Mouse (Mus musculus) megakaryocyte, embryonic 14.5 days (primary cell): ENCODE measurements around the gene Crtc1. TPM values are rescaled to one million over a fixed set of nuclear protein-coding genes. Genes with fewer than 3 reads are reported as not detected.

ENCODE experiments used
- H3K27me3 ChIP-seq: replicated peaks from 2 replicates; pipeline ENCODE3; 2012; ENCODE audit warnings: inconsistent platforms
- H3K36me3 ChIP-seq: replicated peaks from 2 replicates; pipeline ENCODE3; 2012; ENCODE audit warnings: low read length, inconsistent platforms, mixed read lengths
- H3K4me1 ChIP-seq: 2 replicates; pipeline ENCODE4 v1.6.1; 2012; ENCODE audit warnings: inconsistent platforms
- H3K4me3 ChIP-seq: replicated peaks from 2 replicates; pipeline ENCODE3; 2012; ENCODE audit warnings: moderate library complexity, mild to moderate bottlenecking, inconsistent platforms
- H3K9me3 ChIP-seq: 2 replicates; pipeline ENCODE4 v1.6.1; 2012; ENCODE audit warnings: inconsistent platforms
- FLI1 ChIP-seq: IDR thresholded peaks from 2 replicates; pipeline ENCODE4 v1.6.1; 2012; ENCODE audit warnings: low read length, inconsistent platforms, mixed read lengths
- GATA1 ChIP-seq: IDR thresholded peaks from 3 replicates; pipeline ENCODE4 v1.6.1; 2012; ENCODE audit warnings: mixed read lengths, low read length, inconsistent platforms, borderline replicate concordance
- polyA plus RNA-seq: library from polyadenylated mRNA; stranded (reverse); fragments of >175 nt; gene quantifications from 2 replicates; pipeline ENCODE4 v1.2.3, GENCODE M21; 2012; ENCODE audit warnings: low replicate concordance; ENCODE audit not compliant: insufficient read depth

Gene Crtc1
- polyA plus RNA-seq, 1 experiment: 17.9 TPM

DNA sequence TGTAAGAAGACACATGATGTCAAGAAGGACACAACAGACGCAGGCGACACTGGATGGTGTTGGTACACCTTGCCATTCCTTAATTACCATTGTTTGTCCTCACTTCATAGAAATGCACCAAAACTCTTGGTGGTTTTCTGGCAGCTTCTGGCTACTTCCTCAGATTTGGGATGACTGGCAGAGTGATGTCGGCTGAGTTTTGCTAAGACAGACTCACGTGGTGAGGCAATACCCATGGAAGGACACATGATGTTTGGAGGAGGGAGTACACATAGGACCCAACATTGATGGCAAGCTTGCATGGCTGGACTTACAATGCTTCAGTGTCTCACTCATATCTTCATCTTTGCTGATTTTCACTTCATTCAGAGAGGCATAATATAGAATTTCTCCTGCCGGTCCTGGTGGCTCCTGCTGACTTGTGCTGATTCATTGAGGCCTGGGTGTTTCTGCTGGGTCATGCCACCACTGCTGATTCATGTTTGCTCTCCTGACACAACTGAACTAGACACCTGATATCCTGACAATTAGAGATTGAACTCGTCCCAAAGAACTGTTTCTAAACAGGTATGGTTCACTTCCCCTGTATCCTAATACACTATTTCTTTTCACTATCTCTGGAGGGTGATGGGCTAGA lies 25.0 kb downstream of the Crtc1 start:
- TF ChIP-seq FLI1 (no peak), GATA1 (no peak)
- H3K4me3 ChIP-seq: peak overlapping the region; percentile 85
- no peaks in the 10 kb centered on the region for H3K27me3 ChIP-seq
- peaks cover 51% of the 10 kb centered on the region for H3K36me3 ChIP-seq
- H3K4me1 ChIP-seq: peaks cover 89% of the 10 kb centered on the region
- no peaks in the 10 kb centered on the region for H3K9me3 ChIP-seq

GRCm38 (mm10) chr8:70410281-70410680 lies 29.1 kb downstream of the Crtc1 start:
- no peaks in the 10 kb centered on the region for H3K9me3 ChIP-seq
- H3K4me3 ChIP-seq: no peak overlapping the region
- H3K27me3 ChIP-seq: no peaks in the 10 kb centered on the region
- TF ChIP-seq FLI1 (no peak), GATA1 (no peak)
- peaks cover 71% of the 10 kb centered on the region for H3K36me3 ChIP-seq
- H3K4me1 ChIP-seq: peaks cover 75% of the 10 kb centered on the region

- Histone ChIP-seq H3K9me3 (peaks cover 2% of the 10 kb centered on the region), H3K27me3 (no peaks in the 10 kb centered on the region), H3K4me1 (peaks cover 73% of the 10 kb centered on the region), H3K36me3 (peaks cover 78% of the 10 kb centered on the region), H3K4me3 (no peak overlapping the region)
- TF ChIP-seq FLI1 (no peak), GATA1 (no peak)
These were observed 29.9 kb downstream of the Crtc1 start for GRCm38 (mm10) chr8:70409455-70409871.

- no peak for TF ChIP-seq GATA1
- TF ChIP-seq FLI1: no peak
- no peak overlapping the region for H3K4me3 ChIP-seq
- H3K36me3 ChIP-seq: peaks cover 80% of the 10 kb centered on the region
- H3K27me3 ChIP-seq: no peaks in the 10 kb centered on the region
- peaks cover 6% of the 10 kb centered on the region for H3K9me3 ChIP-seq
- H3K4me1 ChIP-seq: peaks cover 68% of the 10 kb centered on the region
These were observed 30.4 kb downstream of the Crtc1 start for GRCm38 (mm10) chr8:70409019-70409418.

- Histone ChIP-seq H3K36me3 (peaks cover 83% of the 10 kb centered on the region), H3K27me3 (no peaks in the 10 kb centered on the region), H3K4me3 (no peak overlapping the region), H3K4me1 (peaks cover 61% of the 10 kb centered on the region), H3K9me3 (peaks cover 6% of the 10 kb centered on the region)
- TF ChIP-seq GATA1 (no peak), FLI1 (no peak)
These were observed 31.1 kb downstream of the Crtc1 start for GRCm38 (mm10) chr8:70408301-70408700.

- Histone ChIP-seq H3K36me3 (peaks cover 84% of the 10 kb centered on the region), H3K27me3 (no peaks in the 10 kb centered on the region), H3K4me1 (peaks cover 44% of the 10 kb centered on the region), H3K4me3 (no peak overlapping the region), H3K9me3 (peaks cover 6% of the 10 kb centered on the region)
- no peak for TF ChIP-seq FLI1
- TF ChIP-seq GATA1: no peak
These were observed 32.8 kb downstream of the Crtc1 start for GRCm38 (mm10) chr8:70406427-70407069.

- peaks cover 82% of the 10 kb centered on the region for H3K36me3 ChIP-seq
- no peak for TF ChIP-seq FLI1
- TF ChIP-seq GATA1: no peak
- H3K4me1 ChIP-seq: peaks cover 35% of the 10 kb centered on the region
- H3K9me3 ChIP-seq: peaks cover 6% of the 10 kb centered on the region
- H3K27me3 ChIP-seq: no peaks in the 10 kb centered on the region
- H3K4me3 ChIP-seq: no peak overlapping the region
These were observed 34.2 kb downstream of the Crtc1 start for GRCm38 (mm10) chr8:70405189-70405588.

GRCm38 (mm10) chr8:70404212-70404611 lies 35.2 kb downstream of the Crtc1 start:
- TF ChIP-seq GATA1: no peak
- TF ChIP-seq FLI1: no peak
- Histone ChIP-seq H3K27me3 (no peaks in the 10 kb centered on the region), H3K4me1 (peaks cover 30% of the 10 kb centered on the region), H3K36me3 (peaks cover 83% of the 10 kb centered on the region), H3K9me3 (peaks cover 6% of the 10 kb centered on the region), H3K4me3 (no peak overlapping the region)

GRCm38 (mm10) chr8:70397611-70398563 lies 41.5 kb downstream of the Crtc1 start:
- Histone ChIP-seq H3K9me3 (no peaks in the 10 kb centered on the region), H3K27me3 (no peaks in the 10 kb centered on the region), H3K4me3 (peak overlapping the region; percentile 54), H3K4me1 (peaks cover 39% of the 10 kb centered on the region), H3K36me3 (peaks cover 84% of the 10 kb centered on the region)
- TF ChIP-seq FLI1 (no peak), GATA1 (no peak)
